Mouse (Mus musculus) intestine, postnatal 0 days (tissue): ENCODE results near the gene Shoc2. TPM values are rescaled to one million over a fixed set of nuclear protein-coding genes. Genes with fewer than 3 reads are reported as not detected.
"Not testable (repeated sequence)": the region's sequence is repeated elsewhere in the genome, so short reads cannot be mapped to it uniquely, and the experiment has no call there.

Experiments used
- ATAC-seq: fragments of 200-750 bp; cut with Nextera tagmentation; 2 replicates; pipeline ENCODE4 v1.8.0; 2017; ENCODE audit warnings: mild to moderate bottlenecking, moderate TSS enrichment, moderate library complexity
- H3K27ac ChIP-seq: fragments of 300-500 bp; sonication (generic); 2 replicates; pipeline ENCODE4 v1.5.1; 2014; ENCODE audit warnings: mild to moderate bottlenecking, low read depth, low read length, moderate library complexity
- H3K27me3 ChIP-seq: fragments of 300-500 bp; sonication (generic); replicated peaks from 2 replicates; pipeline ENCODE4 v1.6.1; 2014; ENCODE audit warnings: low read length, mixed read lengths; ENCODE audit not compliant: control insufficient read depth, insufficient read depth
- H3K36me3 ChIP-seq: fragments of 300-500 bp; sonication (generic); 2 replicates; pipeline ENCODE4 v1.6.1; 2014; ENCODE audit warnings: mild to moderate bottlenecking, moderate library complexity; ENCODE audit not compliant: control insufficient read depth, insufficient read depth
- H3K4me1 ChIP-seq: fragments of 300-500 bp; sonication (generic); replicated peaks from 2 replicates; pipeline ENCODE4 v1.6.1; 2014; ENCODE audit warnings: antibody characterized with exemption, low read length, mixed read lengths; ENCODE audit not compliant: control insufficient read depth, insufficient read depth
- H3K4me2 ChIP-seq: fragments of 300-500 bp; sonication (generic); replicated peaks from 2 replicates; pipeline ENCODE4 v1.6.1; 2014; ENCODE audit warnings: low read depth, mild to moderate bottlenecking, moderate library complexity
- H3K4me3 ChIP-seq: fragments of 300-500 bp; sonication (generic); 2 replicates; pipeline ENCODE4 v1.5.1; 2014; ENCODE audit warnings: low read depth, low read length
- H3K9ac ChIP-seq: fragments of 300-500 bp; sonication (generic); 2 replicates; pipeline ENCODE4 v1.6.1; 2014; ENCODE audit warnings: mild to moderate bottlenecking, low read depth, low read length
- H3K9me3 ChIP-seq: fragments of 300-500 bp; sonication (generic); 2 replicates; pipeline ENCODE4 v1.6.1; 2016; ENCODE audit warnings: mixed run types; ENCODE audit not compliant: control insufficient read depth
- CTCF ChIP-seq: sonication (generic); IDR thresholded peaks from 2 replicates; pipeline ENCODE4 v1.5.1; 2016; ENCODE audit warnings: low read depth, mild to moderate bottlenecking, control low read depth, antibody characterized with exemption, moderate library complexity
- WGBS: fragments of 180-500 bp; shearing (Covaris S2); extraction: QIAGEN DNeasy Blood & Tissue Kit; methylation state at CpG from one replicate; pipeline ENCODE4 v1.1.7; 2014; 5-methylcytosine and 5-hydroxymethylcytosine counted together
- polyA plus RNA-seq: library from polyadenylated mRNA; unstranded; fragments of >200 nt; fragmentation: Nextera tagmentation; extraction: Ambion mirVana; gene quantifications from 2 replicates; pipeline ENCODE4 v1.2.1, GENCODE M21; 2015

Shoc2 gene
- polyA plus RNA-seq, 1 experiment from 2014 or later: 26.1 TPM

- Histone ChIP-seq H3K4me2 (peak overlapping the region; percentile 80), H3K4me3 (peak overlapping the region; percentile 94), H3K4me1 (peaks cover 3% of the 10 kb centered on the region; the same call in 1 of the 2 replicates), H3K36me3 (no peaks in the 10 kb centered on the region), H3K9ac (peak overlapping the region; percentile 98), H3K27me3 (no peaks in the 10 kb centered on the region), H3K9me3 (no peaks in the 10 kb centered on the region), H3K27ac (peak overlapping the region; percentile 98)
- 1% methylated on average over 34 of the region's 69 CpGs for WGBS
- ATAC-seq: peak; percentile 11
- no peak for TF ChIP-seq CTCF
Observed at GRCm38 (mm10) chr19:53945171-53946042, 1.3 kb downstream of the Shoc2 start.

- WGBS: 77% methylated on average over 2 of the region's 2 CpGs
- H3K4me2 ChIP-seq: no peak overlapping the region
- H3K27me3 ChIP-seq: no peaks in the 10 kb centered on the region
- H3K4me1 ChIP-seq: no peaks in the 10 kb centered on the region
- H3K36me3 ChIP-seq: no peaks in the 10 kb centered on the region
- no peak for ATAC-seq
- H3K27ac ChIP-seq: no peak overlapping the region
- H3K9me3 ChIP-seq: no peaks in the 10 kb centered on the region
- no peak overlapping the region for H3K9ac ChIP-seq
- no peak overlapping the region for H3K4me3 ChIP-seq
- TF ChIP-seq CTCF: no peak
Observed at GRCm38 (mm10) chr19:53957513-53957912, 13.4 kb downstream of the Shoc2 start.

DNA sequence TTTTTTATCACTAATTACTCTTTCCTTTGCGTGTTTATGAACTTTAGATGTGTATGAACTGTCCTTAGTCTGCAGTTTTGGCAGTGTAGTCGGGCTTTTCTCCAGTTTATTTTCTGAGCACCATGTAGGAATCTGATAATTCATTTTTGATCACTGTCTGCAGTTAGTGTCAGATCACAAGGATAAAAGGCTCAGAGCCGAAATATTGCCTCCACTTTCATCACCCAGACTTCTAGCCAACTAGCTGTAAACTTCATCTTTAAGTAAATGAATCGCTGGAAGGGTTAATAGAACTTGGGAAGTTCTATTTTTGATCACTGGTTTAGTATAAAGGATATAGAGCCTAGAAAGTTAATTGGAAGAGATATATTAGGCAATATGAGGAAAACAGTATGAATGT, 18.4 kb downstream of the Shoc2 start:
- no peak for ATAC-seq
- Histone ChIP-seq H3K27ac (no peak overlapping the region), H3K36me3 (no peaks in the 10 kb centered on the region), H3K9ac (no peak overlapping the region), H3K4me2 (no peak overlapping the region), H3K27me3 (no peaks in the 10 kb centered on the region), H3K9me3 (no peaks in the 10 kb centered on the region), H3K4me1 (no peaks in the 10 kb centered on the region), H3K4me3 (no peak overlapping the region)
- no peak for TF ChIP-seq CTCF
- 83% methylated on average over 4 of the region's 4 CpGs for WGBS

GRCm38 (mm10) chr19:53964347-53964746, 20.2 kb downstream of the Shoc2 start:
- H3K27ac ChIP-seq, ATAC-seq, H3K4me2 ChIP-seq, H3K9me3 ChIP-seq, H3K9ac ChIP-seq, H3K36me3 ChIP-seq, H3K4me1 ChIP-seq, H3K4me3 ChIP-seq, H3K27me3 ChIP-seq: not testable (repeated sequence)
- WGBS: 94% methylated on average over 3 of the region's 3 CpGs

- Histone ChIP-seq H3K27ac (no peak overlapping the region), H3K27me3 (no peaks in the 10 kb centered on the region), H3K9me3 (no peaks in the 10 kb centered on the region), H3K4me3 (no peak overlapping the region), H3K9ac (no peak overlapping the region), H3K4me2 (no peak overlapping the region), H3K4me1 (no peaks in the 10 kb centered on the region), H3K36me3 (no peaks in the 10 kb centered on the region)
- WGBS: 77% methylated on average over 10 of the region's 10 CpGs
- no peak for TF ChIP-seq CTCF
- no peak for ATAC-seq
Observed at GRCm38 (mm10) chr19:53964910-53965633, 21.0 kb downstream of the Shoc2 start.

DNA sequence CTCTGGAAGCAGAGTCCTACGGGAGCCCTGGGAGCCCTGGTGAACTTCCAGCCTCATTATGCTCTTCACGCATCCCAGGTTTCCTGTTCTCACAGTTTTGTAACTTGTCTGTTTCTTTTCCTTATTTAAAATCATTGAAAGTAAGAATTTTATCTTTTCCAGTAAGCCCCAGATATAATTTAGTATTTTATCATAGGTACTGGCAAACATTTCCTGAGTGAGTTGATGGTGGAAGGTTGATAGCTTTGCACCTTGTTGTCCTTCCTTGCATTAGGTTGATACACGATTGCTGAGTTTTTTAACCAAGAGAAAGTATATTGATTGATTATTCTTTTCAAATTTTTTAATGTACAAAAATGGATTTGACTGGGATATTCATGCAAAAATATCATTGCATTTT, 25.1 kb downstream of the Shoc2 start:
- no peaks in the 10 kb centered on the region for H3K27me3 ChIP-seq
- H3K4me1 ChIP-seq: no peaks in the 10 kb centered on the region
- no peak overlapping the region for H3K4me3 ChIP-seq
- H3K36me3 ChIP-seq: no peaks in the 10 kb centered on the region
- no peak overlapping the region for H3K9ac ChIP-seq
- no peak overlapping the region for H3K27ac ChIP-seq
- no peaks in the 10 kb centered on the region for H3K9me3 ChIP-seq
- no peak for ATAC-seq
- H3K4me2 ChIP-seq: no peak overlapping the region
- WGBS: 87% methylated on average over 3 of the region's 3 CpGs
- TF ChIP-seq CTCF: no peak
